8 mouse cellular contexts compared by ENCODE assay signal in genomic region chr19:21274714-21275113, GRCm38 (mm10). TPM values are rescaled to one million over a fixed set of nuclear protein-coding genes. Genes with fewer than 3 reads are reported as not detected.
DNase-seq lines count a peak whose midpoint lies in the region; ATAC-seq and TF ChIP-seq lines count a peak whose summit lies in the region.

No protein-coding gene starts in this region.

- no peaks in the 10 kb centered on the region for H3K27me3 ChIP-seq in heart, embryonic 11.5 days (ENCODE audit: control insufficient read depth, insufficient read depth, low read length)
- no peaks in the 10 kb centered on the region for H3K27me3 ChIP-seq in forebrain, embryonic 16.5 days (replicated peaks; ENCODE audit: control insufficient read depth, insufficient read depth, low read length)
- H3K27me3 ChIP-seq in liver, embryonic 16.5 days (ENCODE audit: control insufficient read depth, insufficient read depth, low read depth, low read length) = no peaks in the 10 kb centered on the region

- in situ Hi-C loops in ES-E14 (cut with MboI; ENCODE audit: low sequenced_read_pairs in 2 of 2, unreplicated experiment in 2 of 2) = no loop called here

- no peaks in the 10 kb centered on the region for H3K9me3 ChIP-seq in heart, embryonic 11.5 days (replicated peaks; ENCODE audit: control insufficient read depth, low read length)
- no peaks in the 10 kb centered on the region for H3K9me3 ChIP-seq in ES-E14 (ENCODE audit: control insufficient read depth, insufficient read depth, low read depth, low read length)
- no peaks in the 10 kb centered on the region for H3K9me3 ChIP-seq in forebrain, embryonic 16.5 days (ENCODE audit: control insufficient read depth, low read length)
- no peaks in the 10 kb centered on the region for H3K9me3 ChIP-seq in liver, embryonic 16.5 days (replicated peaks; ENCODE audit: control insufficient read depth, low read length)

- peak overlapping the region; percentile 95 for H3K4me3 ChIP-seq in heart, embryonic 11.5 days (ENCODE audit: low read depth, low read length)
- H3K4me3 ChIP-seq in ES-E14 (ENCODE audit: insufficient read depth in 1 of 2, low read depth in 1 of 2, low read length in 2 of 2, poor library complexity in 1 of 2, severe bottlenecking in 1 of 2) = peak overlapping the region; percentile 53 to 83
- peak overlapping the region; percentile 96 for H3K4me3 ChIP-seq in forebrain, embryonic 16.5 days (replicated peaks; ENCODE audit: low read length)
- H3K4me3 ChIP-seq in liver, embryonic 16.5 days (ENCODE audit: low read depth, low read length) = peak overlapping the region; percentile 97

- H3K9ac ChIP-seq in heart, embryonic 11.5 days (ENCODE audit: low read depth, low read length) = peak overlapping the region; percentile 54
- H3K9ac ChIP-seq in ES-E14 (ENCODE audit: insufficient read depth, low read depth, low read length, poor library complexity, severe bottlenecking) = no peak overlapping the region
- no peak overlapping the region for H3K9ac ChIP-seq in forebrain, embryonic 16.5 days (replicated peaks; ENCODE audit: low read depth, low read length)
- peak overlapping the region; percentile 65 for H3K9ac ChIP-seq in liver, embryonic 16.5 days (ENCODE audit: low read depth, low read length)

- H3K4me2 ChIP-seq in heart, embryonic 11.5 days = peak overlapping the region; percentile 69
- peak overlapping the region; percentile 89 for H3K4me2 ChIP-seq in forebrain, embryonic 16.5 days (ENCODE audit: low read length)
- peak overlapping the region; percentile 67 for H3K4me2 ChIP-seq in liver, embryonic 16.5 days (ENCODE audit: low read depth, low read length)

- peaks cover 5% of the 10 kb centered on the region for H3K36me3 ChIP-seq in heart, embryonic 11.5 days (ENCODE audit: control insufficient read depth, insufficient read depth, low read length)
- H3K36me3 ChIP-seq in ES-E14 (ENCODE audit: control insufficient read depth, insufficient read depth, low read length, poor library complexity, severe bottlenecking) = no peaks in the 10 kb centered on the region; the same call in 1 of the 2 replicates
- peaks cover 9% of the 10 kb centered on the region for H3K36me3 ChIP-seq in forebrain, embryonic 16.5 days (ENCODE audit: control insufficient read depth, insufficient read depth)
- peaks cover 10% of the 10 kb centered on the region for H3K36me3 ChIP-seq in liver, embryonic 16.5 days (ENCODE audit: control insufficient read depth, insufficient read depth)

- ATAC-seq in heart, embryonic 11.5 days (replicated peaks; ENCODE audit: insufficient number of reproducible peaks, low FRiP score, low TSS enrichment) = no peak
- ATAC-seq in forebrain, embryonic 16.5 days = no peak
- ATAC-seq in liver, embryonic 16.5 days (ENCODE audit: low read depth) = no peak
- ATAC-seq in cerebellum, adult (ENCODE audit: insufficient number of reproducible peaks, low FRiP score, low TSS enrichment) = no peak

- H3K4me1 ChIP-seq in heart, embryonic 11.5 days (ENCODE audit: control insufficient read depth, insufficient read depth, low read length) = no peaks in the 10 kb centered on the region; the same call in 1 of the 2 replicates
- H3K4me1 ChIP-seq in ES-E14 (ENCODE audit: control insufficient read depth in 2 of 2, insufficient read depth in 2 of 2, low read length in 2 of 2, poor library complexity in 1 of 2) = peaks cover 0 to 6% of the 10 kb centered on the region in 2 experiments; a peak in 1 of 4 replicates
- peaks cover 13% of the 10 kb centered on the region for H3K4me1 ChIP-seq in forebrain, embryonic 16.5 days (replicated peaks; ENCODE audit: control insufficient read depth, insufficient read depth, low read length)
- H3K4me1 ChIP-seq in liver, embryonic 16.5 days (ENCODE audit: control insufficient read depth, low read depth, low read length) = peaks cover 12% of the 10 kb centered on the region

- H3K27ac ChIP-seq in heart, embryonic 11.5 days (ENCODE audit: low read depth, low read length) = peak overlapping the region; percentile 72; the same call in 1 of the 2 replicates
- H3K27ac ChIP-seq in ES-E14 (ENCODE audit: insufficient read depth, low read depth, low read length, poor library complexity, severe bottlenecking) = no peak overlapping the region
- H3K27ac ChIP-seq in forebrain, embryonic 16.5 days (ENCODE audit: low read length) = no peak overlapping the region
- H3K27ac ChIP-seq in liver, embryonic 16.5 days (ENCODE audit: low read length) = peak overlapping the region; percentile 85

- no peak for DNase-seq in heart, adult 9 months (ENCODE audit: low spot score in 2 of 2)
- DNase-seq in ES-E14 (ENCODE audit: low read depth, low spot score) = no peak
- DNase-seq in layer of hippocampus, postnatal 25 days (ENCODE audit: extremely low spot score in 1 of 2, low spot score in 1 of 2) = no peak
- no peak for DNase-seq in frontal cortex, adult 2 months (ENCODE audit: extremely low spot score in 1 of 2, low spot score in 1 of 2)

- WGBS in heart, embryonic 11.5 days (ENCODE audit: insufficient replicate concordance) = 28% methylated on average over 3 of the region's 3 CpGs
- WGBS in forebrain, embryonic 16.5 days = 25% methylated on average over 3 of the region's 3 CpGs
- WGBS in liver, embryonic 16.5 days (ENCODE audit: insufficient replicate concordance) = 7% methylated on average over 3 of the region's 3 CpGs

TF ChIP-seq in ES-E14, 5 proteins besides CTCF, POLR2A, EP300 and RAD21:
- no peak for TF ChIP-seq CHD2 (IDR thresholded peaks at IDR 0.05; ENCODE audit: low read depth, low read length)
- TF ChIP-seq ZNF384 (IDR thresholded peaks at IDR 0.05; ENCODE audit: low read depth, low read length) = no peak
- no peak for TF ChIP-seq HCFC1 (IDR thresholded peaks at IDR 0.05; ENCODE audit: borderline replicate concordance, insufficient read depth, low read length)
- no peak for TF ChIP-seq ZC3H11A (IDR thresholded peaks at IDR 0.05; ENCODE audit: borderline replicate concordance, low read depth, low read length)
- TF ChIP-seq MAFK (IDR thresholded peaks at IDR 0.05; ENCODE audit: insufficient read depth, low read depth, low read length) = no peak

RNA-seq across cellular contexts. Expression of gene Zfand5, which starts 2.6 kb away (rescaled TPM):
- polyA plus RNA-seq in heart, embryonic 11.5 days (2014; fragmentation: Nextera tagmentation; extraction: Ambion mirVana) = 100 and 101 TPM in 2 replicates
- total RNA-seq in ES-E14 (2012; rRNA removed) = 25.7 and 54.5 TPM in 2 replicates
- polyA plus RNA-seq in forebrain, embryonic 16.5 days (2015; fragmentation: Nextera tagmentation; extraction: Ambion mirVana) = 134 and 162 TPM in 2 replicates
- 25.5 and 27.2 TPM in 2 replicates for polyA plus RNA-seq in liver, embryonic 16.5 days (2015; fragmentation: Nextera tagmentation; extraction: Ambion mirVana)
- 100 to 1,000 TPM; 150 to 156 TPM for total RNA-seq in layer of hippocampus, postnatal 25 days (2021)
- polyA plus RNA-seq in frontal cortex, adult 2 months (2012; rRNA removed) = 123 and 146 TPM in 2 replicates

Comparison
In these comparisons a context has a peak if more than half of its experiments do, and no peak if none do; other contexts are left out.
1. H3K27ac ChIP-seq: peak in heart, embryonic 11.5 days (single experiment) and liver, embryonic 16.5 days (single experiment); none in ES-E14 (single experiment) and forebrain, embryonic 16.5 days (single experiment).
2. H3K9ac ChIP-seq: peak in heart, embryonic 11.5 days (single experiment) and liver, embryonic 16.5 days (single experiment); none in ES-E14 (single experiment) and forebrain, embryonic 16.5 days (single experiment).
3. Peak in every context shown above with its lines, with median percentiles within 50 percentile points of each other: H3K4me2 ChIP-seq and H3K4me3 ChIP-seq.